Mouse (Mus musculus) effector memory CD4-positive, alpha-beta T cell, adult 5 months (primary cell): Measurements from ENCODE around the gene Ripor3. TPM values are rescaled to one million over a fixed set of nuclear protein-coding genes. Genes with fewer than 3 reads are reported as not detected.

Source experiments
- polyA plus RNA-seq: library from polyadenylated mRNA; unstranded; fragments of 100-300 nt; shearing (Covaris generic); gene quantifications from one replicate; pipeline ENCODE4 v1.2.1, GENCODE M21; 2017

The Ripor3 gene
- polyA plus RNA-seq: 1.4 TPM

GRCm38 (mm10) chr2:168009936-168010668, at the start of gene Ripor3:
Gene Ripor3 (minus strand): TSS chr2:168010618.

GRCm38 (mm10) chr2:167931985-167932726, 78.3 kb downstream of the Ripor3 start, which contains the start of gene Ptpn1:
Gene Ptpn1 (plus strand): TSS chr2:167932057.

Other genes starting within 250 kb of the Ripor3 start
- gene Ptpn1, start 78.6 kb downstream of the Ripor3 start, polyA plus RNA-seq: 186 TPM
- 3.0 TPM for gene Pard6b, start 70.4 kb upstream of the Ripor3 start, polyA plus RNA-seq
- 20.2 TPM for gene Adnp, start 196.5 kb upstream of the Ripor3 start, polyA plus RNA-seq
- 20.9 TPM for gene Gm20716, start 219.7 kb upstream of the Ripor3 start, polyA plus RNA-seq
- gene Dpm1, start 220.0 kb upstream of the Ripor3 start, polyA plus RNA-seq: 91.9 TPM
- 8.1 TPM for gene Mocs3, start 220.0 kb upstream of the Ripor3 start, polyA plus RNA-seq